Mouse (Mus musculus): ENCODE data around the gene Fam135a. TPM values are rescaled to one million over a fixed set of nuclear protein-coding genes. Genes with fewer than 3 reads are reported as not detected.

Gene Fam135a
- polyA plus RNA-seq (2012; rRNA removed): 50.8 and 55.1 TPM in 2 replicates
- 30.3 and 37.5 TPM in 2 replicates for polyA plus RNA-seq (2014; fragmentation: Nextera tagmentation; extraction: Ambion mirVana)

DNA sequence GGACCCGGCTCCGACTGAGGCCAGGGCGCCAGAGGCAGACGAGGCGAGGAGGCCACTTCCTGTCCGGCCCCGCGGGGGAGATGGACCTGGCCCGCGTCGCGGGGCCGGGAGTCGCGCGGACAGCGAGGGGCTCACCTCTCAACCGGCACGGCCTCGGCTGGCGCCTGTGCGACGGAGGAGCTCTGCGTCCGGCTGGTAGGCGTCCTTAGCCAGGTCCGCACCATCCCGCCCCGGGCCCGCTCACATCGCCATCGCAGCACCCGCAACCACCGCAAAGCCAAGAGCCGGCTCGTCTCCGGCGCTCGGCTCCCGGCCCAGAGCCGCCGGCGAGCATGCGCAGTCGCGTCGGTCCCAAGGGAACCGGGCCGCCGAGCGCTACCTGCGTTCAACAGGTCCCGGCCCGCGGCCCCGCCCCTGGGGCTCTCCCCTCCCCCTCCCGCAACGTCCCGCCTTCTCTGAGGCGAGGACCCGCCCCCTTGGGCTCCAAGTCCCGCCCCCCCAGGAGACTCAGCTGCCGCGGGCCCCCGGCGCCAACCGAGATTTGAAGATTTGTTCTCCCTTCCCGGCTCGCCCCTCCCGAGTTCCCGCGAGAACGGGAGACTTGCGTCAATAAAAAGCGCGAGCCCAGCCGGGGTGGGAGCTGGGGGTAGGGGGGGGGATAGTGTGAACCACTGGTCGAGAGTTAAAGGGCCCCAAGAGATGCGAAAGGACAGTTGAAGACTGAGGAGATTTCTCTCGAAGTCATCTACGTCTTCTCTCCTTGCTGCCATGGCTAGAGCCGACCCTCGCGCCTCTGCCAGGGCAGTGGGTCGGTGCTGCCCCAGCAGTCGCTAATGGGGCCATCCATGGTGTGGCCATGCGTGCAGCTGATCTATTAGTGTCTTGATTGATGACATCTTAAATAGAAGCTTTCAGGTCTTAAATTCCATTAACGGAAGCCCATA is at the start of gene Fam135a:
TSS of gene Fam135a (minus strand) at position 416 of the 944 bp plus-strand sequence.
- Histone ChIP-seq H3K4me3 (replicated peaks; ENCODE audit: low read length) (peak within 1 kb of the TSS; percentile 89), H3K9ac (ENCODE audit: low read depth, low read length, severe bottlenecking) (peak within 1 kb of the TSS; percentile 92), H3K27me3 (ENCODE audit: control insufficient read depth, insufficient read depth, low read length) (no peaks in the 10 kb centered on the region), H3K4me1 (ENCODE audit: control insufficient read depth, insufficient read depth, low read length) (peaks cover 5% of the 10 kb centered on the region; the same call in 1 of the 2 replicates), H3K27ac (replicated peaks; ENCODE audit: low read depth, low read length) (peak within 1 kb of the TSS; percentile 83), H3K9me3 (ENCODE audit: control insufficient read depth, low read length) (no peaks in the 10 kb centered on the region), H3K4me2 (replicated peaks; ENCODE audit: low read depth, low read length, severe bottlenecking) (peak within 1 kb of the TSS; percentile 80), H3K36me3 (ENCODE audit: control insufficient read depth, insufficient read depth, low read length) (no peaks in the 10 kb centered on the region)
- ATAC-seq (ENCODE audit: low FRiP score, low read depth): peak; percentile 91
- peak; percentile 81; the same call in 1 of the 2 replicates for TF ChIP-seq POLR2A (IDR thresholded peaks at IDR 0.05; ENCODE audit: borderline replicate concordance, extremely low read depth, insufficient read depth, insufficient read length)
- WGBS: under 1% methylated on average over 51 of the region's 88 CpGs
- peak; percentile 91 for DNase-seq (ENCODE audit: low spot score)

DNA sequence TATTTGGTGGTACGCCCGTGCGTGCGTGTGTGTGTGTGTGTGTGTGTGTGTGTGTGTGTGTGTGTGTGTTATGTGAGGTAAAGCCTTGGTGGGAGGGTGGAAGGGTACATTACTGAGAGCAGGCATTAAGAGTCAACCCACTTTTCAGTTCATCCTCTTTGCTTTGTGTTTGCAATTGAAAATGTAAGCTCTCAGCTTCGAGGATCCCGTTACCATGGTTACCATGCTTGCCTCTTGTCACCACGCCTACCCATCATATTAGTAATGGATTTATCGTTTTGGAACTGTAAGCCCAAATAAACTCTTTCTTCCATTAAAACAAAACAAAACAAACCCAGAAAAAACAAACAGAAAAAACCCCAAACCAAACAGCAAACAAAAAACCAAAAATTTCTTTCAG is 43.4 kb upstream of the Fam135a start:
- Histone ChIP-seq H3K27ac (replicated peaks; ENCODE audit: low read depth, low read length) (no peak overlapping the region), H3K9me3 (ENCODE audit: control insufficient read depth, low read length) (no peaks in the 10 kb centered on the region), H3K36me3 (ENCODE audit: control insufficient read depth, insufficient read depth, low read length) (no peaks in the 10 kb centered on the region), H3K4me3 (replicated peaks; ENCODE audit: low read length) (no peak overlapping the region), H3K4me1 (ENCODE audit: control insufficient read depth, insufficient read depth, low read length) (no peaks in the 10 kb centered on the region), H3K4me2 (replicated peaks; ENCODE audit: low read depth, low read length, severe bottlenecking) (no peak overlapping the region), H3K27me3 (ENCODE audit: control insufficient read depth, insufficient read depth, low read length) (no peaks in the 10 kb centered on the region), H3K9ac (ENCODE audit: low read depth, low read length, severe bottlenecking) (no peak overlapping the region)
- DNase-seq (ENCODE audit: low spot score) (no peak), ATAC-seq (ENCODE audit: low FRiP score, low read depth) (no peak)
- no peak for TF ChIP-seq POLR2A (IDR thresholded peaks at IDR 0.05; ENCODE audit: borderline replicate concordance, extremely low read depth, insufficient read depth, insufficient read length)
- WGBS: 90% methylated on average over 8 of the region's 8 CpGs

DNA sequence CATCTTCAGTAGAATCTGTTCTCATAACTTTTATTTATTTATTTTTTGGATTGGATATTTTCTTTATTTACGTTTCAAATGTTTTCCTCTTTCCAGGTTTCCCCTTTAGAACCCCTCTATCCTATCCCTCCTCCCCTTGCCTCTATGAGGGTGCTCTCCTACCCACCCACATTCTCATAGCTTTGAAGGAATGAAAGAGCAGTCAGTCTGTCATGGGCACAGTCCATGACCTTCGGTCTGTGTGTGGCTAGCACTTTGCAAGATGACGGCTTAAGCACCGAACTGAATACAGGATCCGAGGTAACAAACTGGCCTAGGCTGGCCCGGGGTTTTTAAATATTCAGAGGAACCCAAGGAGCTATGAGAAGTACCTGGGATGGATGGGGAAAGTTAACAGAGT is 40.4 kb upstream of the Fam135a start:
- H3K27me3 ChIP-seq (ENCODE audit: control insufficient read depth, insufficient read depth, low read length): no peaks in the 10 kb centered on the region
- ATAC-seq (ENCODE audit: low FRiP score, low read depth): no peak
- WGBS: 79% methylated on average over 6 of the region's 6 CpGs

DNA sequence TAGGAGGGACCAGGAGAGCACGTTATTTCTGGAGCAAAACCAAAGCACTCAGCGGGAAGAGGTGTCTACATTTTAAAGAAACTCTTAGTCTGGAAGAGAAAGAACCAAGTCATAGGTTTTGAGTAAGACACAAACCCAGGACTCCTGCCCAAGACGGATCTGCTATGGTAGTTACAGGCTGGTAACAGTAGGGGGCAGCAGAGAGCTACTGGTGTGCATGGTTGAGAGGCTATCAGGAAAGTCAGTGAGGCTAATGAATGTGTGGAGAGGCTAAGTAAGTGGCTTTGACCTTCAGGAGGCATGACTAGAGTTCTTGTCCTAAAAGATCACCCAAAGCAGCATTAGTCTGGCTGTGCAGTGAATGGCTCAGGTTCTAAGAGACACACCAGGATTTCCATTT is 37.0 kb upstream of the Fam135a start:
- WGBS: 10% methylated on average over 3 of the region's 3 CpGs
- TF ChIP-seq POLR2A (IDR thresholded peaks at IDR 0.05; ENCODE audit: borderline replicate concordance, extremely low read depth, insufficient read depth, insufficient read length): no peak
- ATAC-seq (ENCODE audit: low FRiP score, low read depth): peak; percentile 62; the same call in 1 of the 2 replicates
- H3K36me3 ChIP-seq (ENCODE audit: control insufficient read depth, insufficient read depth, low read length): no peaks in the 10 kb centered on the region
- H3K27ac ChIP-seq (replicated peaks; ENCODE audit: low read depth, low read length): no peak overlapping the region
- no peak overlapping the region for H3K9ac ChIP-seq (ENCODE audit: low read depth, low read length, severe bottlenecking)
- H3K4me1 ChIP-seq (ENCODE audit: control insufficient read depth, insufficient read depth, low read length): no peaks in the 10 kb centered on the region
- no peaks in the 10 kb centered on the region for H3K27me3 ChIP-seq (ENCODE audit: control insufficient read depth, insufficient read depth, low read length)
- H3K9me3 ChIP-seq (ENCODE audit: control insufficient read depth, low read length): no peaks in the 10 kb centered on the region
- no peak overlapping the region for H3K4me2 ChIP-seq (replicated peaks; ENCODE audit: low read depth, low read length, severe bottlenecking)
- H3K4me3 ChIP-seq (replicated peaks; ENCODE audit: low read length): no peak overlapping the region
- peak; percentile 25 for DNase-seq (ENCODE audit: low spot score)

More for the DNA sequence above, 40.4 kb upstream of the Fam135a start:
- DNase-seq (ENCODE audit: low spot score): no peak
- H3K9me3 ChIP-seq (ENCODE audit: control insufficient read depth, low read length): no peaks in the 10 kb centered on the region
- no peak overlapping the region for H3K4me3 ChIP-seq (replicated peaks; ENCODE audit: low read length)
- TF ChIP-seq POLR2A (IDR thresholded peaks at IDR 0.05; ENCODE audit: borderline replicate concordance, extremely low read depth, insufficient read depth, insufficient read length): no peak
- no peaks in the 10 kb centered on the region for H3K36me3 ChIP-seq (ENCODE audit: control insufficient read depth, insufficient read depth, low read length)
- H3K4me2 ChIP-seq (replicated peaks; ENCODE audit: low read depth, low read length, severe bottlenecking): no peak overlapping the region
- H3K4me1 ChIP-seq (ENCODE audit: control insufficient read depth, insufficient read depth, low read length): no peaks in the 10 kb centered on the region
- no peak overlapping the region for H3K9ac ChIP-seq (ENCODE audit: low read depth, low read length, severe bottlenecking)
- H3K27ac ChIP-seq (replicated peaks; ENCODE audit: low read depth, low read length): no peak overlapping the region

DNA sequence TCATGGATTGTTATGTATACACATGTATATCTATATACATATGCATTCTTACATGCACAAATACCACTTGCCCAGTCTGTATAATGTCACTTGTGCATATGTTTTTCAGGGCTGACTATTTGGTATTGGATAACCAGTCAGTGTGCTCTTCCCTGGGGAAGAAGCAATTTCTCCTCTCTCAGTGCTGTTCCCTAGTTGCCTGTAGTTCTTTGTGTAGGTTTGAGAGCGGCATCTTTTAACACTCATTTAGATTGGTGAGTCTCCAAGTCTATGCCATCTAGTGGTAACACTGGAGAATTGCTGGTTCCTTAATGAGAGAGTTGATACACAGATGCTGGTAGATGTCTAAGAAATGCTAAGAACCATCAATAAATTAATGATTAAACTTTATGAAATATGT is 34.7 kb upstream of the Fam135a start:
- no peaks in the 10 kb centered on the region for H3K4me1 ChIP-seq (ENCODE audit: control insufficient read depth, insufficient read depth, low read length)
- no peaks in the 10 kb centered on the region for H3K9me3 ChIP-seq (ENCODE audit: control insufficient read depth, low read length)
- H3K36me3 ChIP-seq (ENCODE audit: control insufficient read depth, insufficient read depth, low read length): no peaks in the 10 kb centered on the region
- no peak overlapping the region for H3K4me2 ChIP-seq (replicated peaks; ENCODE audit: low read depth, low read length, severe bottlenecking)
- no peak for ATAC-seq (ENCODE audit: low FRiP score, low read depth)
- 2% methylated on average over 1 of the region's 1 CpGs for WGBS
- H3K27me3 ChIP-seq (ENCODE audit: control insufficient read depth, insufficient read depth, low read length): no peaks in the 10 kb centered on the region
- H3K9ac ChIP-seq (ENCODE audit: low read depth, low read length, severe bottlenecking): no peak overlapping the region
- H3K27ac ChIP-seq (replicated peaks; ENCODE audit: low read depth, low read length): no peak overlapping the region
- no peak overlapping the region for H3K4me3 ChIP-seq (replicated peaks; ENCODE audit: low read length)
- TF ChIP-seq POLR2A (IDR thresholded peaks at IDR 0.05; ENCODE audit: borderline replicate concordance, extremely low read depth, insufficient read depth, insufficient read length): no peak
- DNase-seq (ENCODE audit: low spot score): peak; percentile 59

Data from limb, embryonic 14.5 days (tissue).